Mouse (Mus musculus) E14TG2a.4 (cell line): Measurements from ENCODE around the gene Iqgap2.

Source experiments
- H3K27me3 ChIP-seq: 2 replicates; pipeline ENCODE4 v1.6.1; 2014; ENCODE audit warnings: low read length, control low read depth; ENCODE audit not compliant: insufficient read depth
- H3K36me3 ChIP-seq: 2 replicates; pipeline ENCODE4 v1.6.1; 2014; ENCODE audit warnings: low read length, control low read depth; ENCODE audit not compliant: insufficient read depth
- H3K4me1 ChIP-seq: replicated peaks from 2 replicates; pipeline ENCODE4 v1.6.1; 2014; ENCODE audit warnings: low read depth, low read length, control low read depth
- H3K4me3 ChIP-seq: replicated peaks from 2 replicates; pipeline ENCODE4 v1.5.1; 2014; ENCODE audit warnings: mild to moderate bottlenecking, low read length
- H3K9me3 ChIP-seq: 2 replicates; pipeline ENCODE4 v1.6.1; 2014; ENCODE audit warnings: low read length, control low read depth
- CTCF ChIP-seq: conservative IDR thresholded peaks from 2 replicates; pipeline ENCODE4 v1.5.1; 2014; ENCODE audit warnings: low read length
- NANOG ChIP-seq: IDR thresholded peaks from 2 replicates; pipeline ENCODE4 v1.6.1; 2014; ENCODE audit warnings: borderline replicate concordance, low read length, mixed read lengths
- POU5F1 ChIP-seq: IDR thresholded peaks from 2 replicates; pipeline ENCODE4 v1.6.1; 2014; ENCODE audit warnings: low read length, borderline replicate concordance

Iqgap2 gene

DNA sequence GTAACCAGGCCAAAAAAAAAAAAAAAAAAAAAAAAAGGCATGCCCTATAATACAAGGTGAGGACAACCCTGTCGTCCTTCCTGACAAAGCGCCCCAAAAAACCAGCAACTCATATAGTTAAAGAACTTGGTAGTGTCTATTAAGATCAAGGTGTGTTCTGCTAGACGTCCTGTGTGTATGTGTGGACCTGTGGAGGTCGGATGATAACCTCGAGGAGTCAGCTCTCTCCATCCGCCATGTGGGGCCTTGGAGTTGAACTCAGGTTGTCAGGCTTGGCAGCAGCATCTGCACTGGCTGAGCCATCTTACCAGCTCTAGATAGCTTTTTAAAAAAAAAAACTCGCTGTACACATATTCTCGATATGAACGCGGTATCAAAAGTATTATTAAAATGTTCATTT, 2.4 kb downstream of the Iqgap2 start:
- Histone ChIP-seq H3K36me3 (no peaks in the 10 kb centered on the region), H3K4me1 (peaks cover 24% of the 10 kb centered on the region), H3K27me3 (peaks cover 25% of the 10 kb centered on the region), H3K4me3 (no peak overlapping the region), H3K9me3 (no peaks in the 10 kb centered on the region)
- TF ChIP-seq NANOG (no peak), POU5F1 (no peak), CTCF (no peak)

GRCm38 (mm10) chr13:95888621-95889020, 3.1 kb downstream of the Iqgap2 start:
- H3K27me3 ChIP-seq: peaks cover 25% of the 10 kb centered on the region
- H3K9me3 ChIP-seq: no peaks in the 10 kb centered on the region
- H3K4me3 ChIP-seq: no peak overlapping the region
- H3K4me1 ChIP-seq: peaks cover 24% of the 10 kb centered on the region
- H3K36me3 ChIP-seq: no peaks in the 10 kb centered on the region
- TF ChIP-seq CTCF (no peak), NANOG (no peak), POU5F1 (no peak)

DNA sequence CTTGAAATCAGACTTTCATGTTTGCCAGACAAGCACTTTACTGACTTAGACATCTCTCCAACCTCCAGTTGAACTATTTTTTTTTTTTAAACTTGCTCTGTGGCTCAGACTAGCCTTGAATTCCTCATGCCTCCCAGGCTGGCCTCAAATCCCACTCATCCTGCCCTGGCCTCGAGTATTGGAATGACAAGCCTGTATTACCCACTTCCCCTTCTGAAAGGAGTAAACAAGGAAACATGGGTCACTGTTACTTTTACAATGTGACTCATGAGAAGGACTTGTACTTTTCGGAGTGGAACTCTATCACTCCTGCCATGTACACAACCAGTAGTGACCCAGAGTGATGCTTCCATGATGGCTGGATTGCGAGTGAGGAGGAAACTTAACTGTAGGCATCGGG, 3.6 kb downstream of the Iqgap2 start:
- H3K4me1 ChIP-seq: peaks cover 22% of the 10 kb centered on the region
- TF ChIP-seq POU5F1 (no peak), CTCF (no peak), NANOG (no peak)
- no peaks in the 10 kb centered on the region for H3K36me3 ChIP-seq
- no peak overlapping the region for H3K4me3 ChIP-seq
- H3K9me3 ChIP-seq: no peaks in the 10 kb centered on the region
- peaks cover 21% of the 10 kb centered on the region for H3K27me3 ChIP-seq

DNA sequence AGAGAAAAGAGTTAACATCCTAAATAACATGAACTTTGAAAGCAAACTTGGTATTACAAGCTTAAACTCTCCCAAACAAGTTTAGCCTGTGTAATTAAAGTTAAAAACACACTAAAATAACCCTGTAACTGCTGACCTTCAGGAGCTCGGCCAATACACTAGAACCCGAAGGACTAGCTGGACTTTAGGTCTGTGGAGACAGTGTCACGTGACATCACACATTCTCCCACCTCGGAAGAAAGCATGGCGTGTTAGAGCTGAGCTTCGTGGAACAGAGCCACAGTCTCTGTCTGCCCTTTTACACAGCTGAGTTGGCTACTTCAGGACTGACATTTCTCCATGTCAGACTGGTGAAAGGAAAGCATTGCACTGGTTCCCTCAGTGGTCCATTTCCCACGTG, 4.3 kb downstream of the Iqgap2 start:
- Histone ChIP-seq H3K9me3 (no peaks in the 10 kb centered on the region), H3K36me3 (no peaks in the 10 kb centered on the region), H3K4me1 (peaks cover 15% of the 10 kb centered on the region), H3K27me3 (peaks cover 16% of the 10 kb centered on the region), H3K4me3 (no peak overlapping the region)
- TF ChIP-seq CTCF: no peak
- TF ChIP-seq NANOG: no peak
- TF ChIP-seq POU5F1: no peak

DNA sequence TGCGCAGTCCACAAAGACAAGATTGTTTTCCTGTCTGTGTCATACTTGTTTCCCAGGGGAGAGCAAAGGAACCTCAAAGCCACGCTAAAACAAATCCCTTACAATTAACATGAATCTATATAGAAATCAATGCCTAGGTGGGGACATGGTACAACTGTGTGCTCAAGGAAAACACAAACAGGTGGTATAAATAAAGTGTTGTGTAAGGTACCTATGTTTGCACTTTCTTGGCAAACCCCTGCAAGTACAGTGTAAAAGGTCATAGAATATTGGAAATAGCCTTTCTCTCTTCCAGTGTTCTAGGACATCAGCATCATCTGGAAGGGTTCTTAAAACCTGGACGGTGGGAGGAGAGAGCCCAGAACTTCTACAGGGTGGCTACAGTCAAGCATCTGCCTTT, 7.3 kb downstream of the Iqgap2 start:
- peaks cover under 1% of the 10 kb centered on the region; the same call in 1 of the 2 replicates for H3K4me1 ChIP-seq
- H3K9me3 ChIP-seq: no peaks in the 10 kb centered on the region
- no peaks in the 10 kb centered on the region for H3K36me3 ChIP-seq
- H3K4me3 ChIP-seq: no peak overlapping the region
- no peaks in the 10 kb centered on the region for H3K27me3 ChIP-seq
- TF ChIP-seq CTCF: no peak
- no peak for TF ChIP-seq POU5F1
- TF ChIP-seq NANOG: no peak

DNA sequence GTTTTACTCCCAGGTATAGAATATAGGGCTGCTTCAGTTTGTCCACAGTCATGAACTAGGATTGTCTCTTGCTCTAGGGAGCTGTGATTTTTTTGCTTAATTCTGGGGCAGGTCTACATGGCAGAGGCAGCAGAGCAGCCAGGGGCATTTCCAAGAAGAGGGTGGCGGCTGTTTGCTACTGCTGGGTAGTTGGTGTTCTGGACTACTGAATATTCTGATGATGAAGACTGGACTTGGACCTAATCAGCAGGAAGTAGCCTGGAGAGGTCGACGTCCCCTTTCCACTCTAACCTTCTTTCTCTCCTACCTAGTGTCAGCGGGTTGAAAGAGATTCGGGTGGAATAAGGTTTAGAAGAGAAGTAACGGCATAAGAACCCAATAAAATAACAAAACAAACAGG, 9.7 kb downstream of the Iqgap2 start:
- TF ChIP-seq CTCF (no peak), NANOG (no peak), POU5F1 (no peak)
- no peaks in the 10 kb centered on the region for H3K27me3 ChIP-seq
- H3K4me3 ChIP-seq: no peak overlapping the region
- no peaks in the 10 kb centered on the region for H3K9me3 ChIP-seq
- H3K4me1 ChIP-seq: no peaks in the 10 kb centered on the region; the same call in 1 of the 2 replicates
- H3K36me3 ChIP-seq: no peaks in the 10 kb centered on the region

GRCm38 (mm10) chr13:95881427-95881826, 10.3 kb downstream of the Iqgap2 start:
- no peak for TF ChIP-seq CTCF
- TF ChIP-seq NANOG: no peak
- no peak for TF ChIP-seq POU5F1
- H3K36me3 ChIP-seq: no peaks in the 10 kb centered on the region
- no peaks in the 10 kb centered on the region; the same call in 1 of the 2 replicates for H3K4me1 ChIP-seq
- no peak overlapping the region for H3K4me3 ChIP-seq
- H3K9me3 ChIP-seq: no peaks in the 10 kb centered on the region
- H3K27me3 ChIP-seq: no peaks in the 10 kb centered on the region

DNA sequence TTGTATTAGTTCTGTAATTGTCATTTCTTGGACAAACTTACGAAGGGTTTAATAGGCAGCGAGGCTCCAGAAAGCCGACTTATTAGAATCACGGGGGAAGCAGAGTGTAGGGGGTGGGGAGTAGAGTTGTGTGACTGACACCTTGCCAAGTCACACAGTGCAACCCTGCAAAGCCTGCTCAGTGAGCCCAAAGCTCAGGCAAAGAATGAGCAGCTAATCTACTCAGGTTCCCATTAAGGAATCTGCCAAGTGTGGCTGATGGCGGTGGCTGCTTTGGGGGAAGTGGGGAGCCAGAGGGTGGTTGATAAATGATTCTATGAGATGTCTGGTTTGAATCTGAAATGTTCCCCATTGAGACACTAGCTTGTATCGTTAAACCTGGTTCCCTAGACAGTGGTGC, 11.1 kb downstream of the Iqgap2 start:
- TF ChIP-seq NANOG (no peak), CTCF (no peak), POU5F1 (no peak)
- H3K4me1 ChIP-seq: no peaks in the 10 kb centered on the region; the same call in 1 of the 2 replicates

GRCm38 (mm10) chr13:95871993-95872392, 19.7 kb downstream of the Iqgap2 start:
- Histone ChIP-seq H3K4me3 (no peak overlapping the region), H3K27me3 (no peaks in the 10 kb centered on the region), H3K36me3 (no peaks in the 10 kb centered on the region), H3K9me3 (no peaks in the 10 kb centered on the region), H3K4me1 (peaks cover 5% of the 10 kb centered on the region; the same call in 1 of the 2 replicates)
- TF ChIP-seq NANOG: no peak
- no peak for TF ChIP-seq POU5F1
- no peak for TF ChIP-seq CTCF

More for the DNA sequence above, 11.1 kb downstream of the Iqgap2 start:
- H3K9me3 ChIP-seq: no peaks in the 10 kb centered on the region
- H3K27me3 ChIP-seq: no peaks in the 10 kb centered on the region
- no peak overlapping the region for H3K4me3 ChIP-seq
- H3K36me3 ChIP-seq: no peaks in the 10 kb centered on the region

DNA sequence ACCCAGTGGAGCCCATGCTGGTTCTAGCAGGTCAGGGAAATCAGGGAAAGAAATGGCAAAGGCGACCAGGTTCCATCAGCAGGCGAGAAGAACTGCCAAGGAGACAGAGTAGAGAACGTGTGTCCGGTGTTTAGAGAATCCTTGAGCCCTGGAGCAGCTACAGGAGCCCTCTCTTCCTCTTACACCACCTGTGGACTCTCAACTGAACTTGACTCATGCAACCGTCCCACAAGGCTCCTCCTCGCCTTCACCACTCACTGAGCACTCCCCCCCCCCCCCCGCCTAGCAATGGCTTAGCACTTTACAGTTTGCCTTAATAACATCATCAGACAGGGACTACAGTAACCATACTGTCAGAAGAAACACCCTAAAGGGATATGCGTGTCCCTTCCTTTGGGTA, 21.1 kb downstream of the Iqgap2 start:
- TF ChIP-seq POU5F1 (no peak), NANOG (no peak), CTCF (no peak)
- H3K36me3 ChIP-seq: no peaks in the 10 kb centered on the region
- H3K27me3 ChIP-seq: no peaks in the 10 kb centered on the region
- no peak overlapping the region for H3K4me3 ChIP-seq
- H3K9me3 ChIP-seq: no peaks in the 10 kb centered on the region
- H3K4me1 ChIP-seq: peaks cover 5% of the 10 kb centered on the region; the same call in 1 of the 2 replicates
